Mouse (Mus musculus) hematopoietic stem cell, adult 5-6 weeks (primary cell): ENCODE measurements at regions not wholly inside any gene's neighbourhood (a gene's known extent, or its start where the extent isn't known, plus 50 kb on each side); places are given as distances from the start of the nearest gene placed in this dataset.

Experiments used
- ATAC-seq, 2 experiments: fragments of 125-278 bp in 1 of 2; replicated peaks in 1 of 2; 2 replicates each; pipeline ENCODE4 v1.8.0; 2016 to 2017; ENCODE audit warnings: inconsistent platforms in 2 of 2, mild to moderate bottlenecking in 2 of 2, moderate number of reproducible peaks in 2 of 2, low read depth in 1 of 2, moderate TSS enrichment in 1 of 2; ENCODE audit not compliant: low FRiP score in 2 of 2, poor library complexity in 2 of 2, severe bottlenecking in 2 of 2, insufficient read depth in 1 of 2, low TSS enrichment in 1 of 2

DNA sequence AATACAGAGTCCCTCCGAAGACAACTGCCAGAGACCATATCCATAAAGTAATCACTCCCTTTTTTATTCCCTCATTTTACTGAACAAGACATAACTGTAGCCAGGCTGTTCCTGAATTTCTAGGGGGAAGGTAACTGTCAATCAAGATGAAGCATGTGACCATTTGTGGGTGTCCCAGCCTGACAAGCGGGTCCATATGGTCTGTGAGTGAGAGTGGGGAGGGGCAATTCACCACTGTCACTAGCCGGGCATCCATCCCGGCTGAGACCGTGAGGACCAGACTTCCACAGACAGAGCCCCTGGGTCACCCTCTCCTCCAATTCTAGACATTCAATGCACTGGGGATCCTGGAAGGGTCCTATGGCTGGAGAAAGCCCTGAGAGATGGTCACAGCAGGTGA is 54.6 kb downstream of the Gm11733 start:
- no peak for ATAC-seq

DNA sequence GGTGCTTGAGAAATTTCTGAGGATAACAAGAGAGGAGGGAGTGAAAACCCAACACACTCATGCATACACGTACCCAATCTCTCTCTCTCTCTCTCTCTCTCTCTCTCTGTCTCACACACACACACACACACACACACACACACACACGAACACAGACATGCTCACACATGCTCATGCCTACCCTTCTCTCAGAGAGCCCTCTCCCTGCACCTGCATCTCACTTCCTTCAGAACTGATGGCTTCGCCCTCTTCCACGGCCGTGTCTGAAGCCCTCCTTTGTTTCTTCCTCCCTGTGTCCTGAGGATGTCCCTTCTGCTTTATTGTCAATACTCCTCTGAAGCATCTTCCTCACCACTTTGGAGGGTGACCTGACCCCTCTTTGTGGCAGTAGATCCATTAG is 56.4 kb downstream of the Gm11733 start:
- ATAC-seq: no peak

DNA sequence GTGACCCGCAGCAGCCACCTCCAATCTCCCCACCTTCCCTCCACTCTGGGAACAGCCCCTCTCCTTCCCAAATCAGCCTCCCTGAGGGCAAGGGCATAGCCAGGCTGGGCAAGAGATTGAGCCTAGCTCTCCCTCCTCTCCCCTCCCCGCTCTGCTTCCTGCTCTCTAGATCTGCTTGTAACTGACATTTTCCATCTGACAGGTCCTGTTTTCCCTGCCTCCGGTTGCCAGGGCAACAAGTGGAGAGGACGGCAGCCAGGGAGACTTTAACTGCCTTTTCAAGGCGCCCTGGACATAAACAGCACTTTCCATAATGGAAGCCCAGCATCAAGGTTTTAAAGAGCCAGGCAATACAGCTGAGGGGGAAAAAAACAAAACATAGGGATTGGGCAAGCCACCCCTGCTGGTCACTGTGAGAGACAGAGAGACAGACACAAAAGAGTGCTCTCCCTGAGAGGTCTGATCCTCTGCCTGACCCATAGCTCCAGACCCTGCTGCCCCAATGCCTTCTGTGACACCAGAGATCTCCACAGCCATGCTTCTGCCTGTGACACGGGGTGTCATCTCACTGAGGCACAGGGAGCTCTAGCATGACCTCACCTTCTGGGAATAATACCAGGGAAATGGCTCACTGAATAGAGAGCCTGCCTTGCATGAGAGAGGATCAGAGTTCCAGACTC is 57.2 kb downstream of the Gm11733 start:
- ATAC-seq: no peak

DNA sequence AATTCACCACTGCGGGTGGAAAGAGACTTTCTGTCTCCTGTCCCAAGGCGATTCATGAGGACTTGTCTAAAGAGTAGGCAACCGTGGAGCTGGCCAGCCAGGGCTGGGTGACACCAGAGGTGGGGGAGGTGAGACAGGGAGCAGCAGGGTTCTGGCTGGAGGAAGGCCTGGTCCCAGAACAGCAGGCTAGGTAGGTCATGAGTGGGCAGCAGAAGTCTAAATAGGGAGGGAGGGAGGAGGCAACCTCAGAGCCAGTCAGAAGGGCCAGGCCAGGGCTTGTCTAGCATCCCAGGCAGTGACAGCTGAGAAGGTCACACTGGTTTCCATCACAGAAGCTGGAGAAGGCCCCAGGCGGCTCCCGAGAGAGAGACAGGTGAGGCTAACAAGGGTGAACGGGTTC is 59.0 kb downstream of the Gm11733 start:
- ATAC-seq: no peak

DNA sequence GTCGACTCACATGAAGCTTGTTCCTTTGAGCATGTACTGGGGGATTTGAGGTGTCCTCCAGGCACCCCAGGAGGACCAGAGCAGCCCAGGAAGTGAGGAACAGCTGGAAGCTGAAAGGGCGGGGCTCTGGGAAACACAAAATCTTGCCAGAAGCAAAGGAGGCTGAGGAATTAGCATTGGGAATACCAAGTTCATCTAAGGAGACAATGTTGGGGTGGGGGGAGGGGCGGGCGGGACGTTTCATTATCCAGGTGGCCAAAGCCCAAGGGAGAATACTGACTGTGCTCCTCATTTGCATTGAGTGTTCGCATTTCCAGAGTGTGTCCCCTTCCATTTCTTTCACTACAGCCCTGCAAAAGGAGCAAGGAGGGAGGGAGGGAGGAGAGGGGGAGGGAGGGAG is 60.3 kb downstream of the Gm11733 start:
- no peak for ATAC-seq

DNA sequence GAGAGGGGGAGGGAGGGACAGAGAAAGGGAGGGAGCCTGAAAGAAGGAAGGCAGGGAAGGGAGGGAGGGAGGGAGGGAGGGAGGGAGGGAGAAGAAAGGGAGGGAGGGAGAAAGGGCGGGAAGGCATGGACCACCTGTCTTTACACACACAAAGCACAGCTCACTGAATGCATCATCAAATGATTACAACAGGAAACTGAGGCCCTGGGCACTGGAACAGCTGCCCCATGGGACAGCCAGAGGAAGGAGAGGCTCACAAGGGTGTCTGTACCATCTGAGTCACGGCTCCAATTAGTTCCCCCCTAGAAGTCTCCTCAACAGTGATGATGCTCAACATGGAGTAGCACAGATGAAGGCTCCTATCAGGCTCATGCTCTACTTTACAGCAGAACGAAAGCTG is 60.8 kb downstream of the Gm11733 start:
- ATAC-seq: no peak

DNA sequence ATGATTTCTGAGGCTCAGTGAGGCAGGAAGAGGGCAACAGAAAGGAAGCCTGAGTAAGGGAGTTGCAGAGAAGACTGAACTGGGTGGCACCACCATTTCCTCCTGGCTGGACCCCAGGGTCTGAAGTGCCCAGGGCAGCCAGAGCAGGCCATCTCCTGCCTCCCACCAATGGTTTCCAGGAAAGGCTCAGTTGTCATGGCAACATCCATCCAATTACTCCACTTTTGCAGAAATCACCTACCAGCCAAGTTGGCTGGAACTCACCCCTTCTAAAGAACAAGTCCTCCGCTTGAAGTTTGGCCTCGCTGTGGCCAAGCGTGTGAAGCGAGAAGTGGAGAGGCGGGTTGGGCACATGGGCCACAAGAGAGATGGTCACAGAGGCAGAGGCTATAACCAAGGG is 67.8 kb downstream of the Gm11733 start:
- no peak for ATAC-seq

DNA sequence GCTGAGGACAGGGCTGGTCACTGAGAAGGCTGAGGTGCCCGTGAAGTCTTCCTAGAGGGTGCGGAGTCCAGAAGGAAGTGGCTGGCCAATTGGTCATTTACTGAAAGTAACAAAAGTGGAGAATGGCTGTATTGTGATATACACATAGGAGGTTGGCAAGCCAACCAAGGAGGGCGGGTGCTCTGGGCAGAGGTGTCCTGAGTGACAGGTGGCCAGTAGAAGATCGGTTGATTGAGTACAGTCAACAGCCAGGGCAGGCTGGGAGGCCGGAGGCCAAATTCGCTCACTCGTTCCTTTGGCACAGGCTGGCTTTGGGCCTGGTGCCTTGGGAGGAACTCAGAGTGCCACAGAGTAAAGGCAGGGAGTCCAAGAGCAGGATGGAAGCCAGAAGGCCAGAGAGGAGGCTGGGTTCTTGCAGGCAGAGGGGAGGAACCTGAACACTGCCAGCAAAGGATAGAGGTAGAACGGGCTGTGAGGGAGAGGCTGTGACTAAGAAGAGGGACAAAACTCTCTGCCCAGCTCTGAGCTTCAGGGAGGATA is 68.3 kb downstream of the Gm11733 start:
- ATAC-seq: no peak

DNA sequence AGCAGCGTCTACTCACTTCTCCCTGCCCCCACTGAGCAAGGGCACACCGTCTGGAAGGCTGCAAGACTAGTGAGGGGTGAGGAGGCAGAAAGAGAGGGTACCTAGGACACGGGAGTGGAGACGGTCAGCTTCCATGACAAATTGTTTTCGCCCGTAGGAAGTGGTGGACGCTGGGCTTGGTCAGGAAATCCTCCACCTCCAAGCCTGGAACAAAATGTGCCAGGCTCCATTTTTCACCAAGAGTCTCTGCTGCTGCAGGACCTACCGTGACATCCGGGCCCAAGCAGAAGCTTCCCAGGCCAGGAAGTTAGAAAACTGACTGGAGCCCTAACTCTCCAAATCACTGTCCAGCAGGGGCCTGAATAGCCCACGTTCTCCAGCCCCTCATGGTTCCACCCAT is 69.9 kb downstream of the Gm11733 start:
- ATAC-seq: no peak

DNA sequence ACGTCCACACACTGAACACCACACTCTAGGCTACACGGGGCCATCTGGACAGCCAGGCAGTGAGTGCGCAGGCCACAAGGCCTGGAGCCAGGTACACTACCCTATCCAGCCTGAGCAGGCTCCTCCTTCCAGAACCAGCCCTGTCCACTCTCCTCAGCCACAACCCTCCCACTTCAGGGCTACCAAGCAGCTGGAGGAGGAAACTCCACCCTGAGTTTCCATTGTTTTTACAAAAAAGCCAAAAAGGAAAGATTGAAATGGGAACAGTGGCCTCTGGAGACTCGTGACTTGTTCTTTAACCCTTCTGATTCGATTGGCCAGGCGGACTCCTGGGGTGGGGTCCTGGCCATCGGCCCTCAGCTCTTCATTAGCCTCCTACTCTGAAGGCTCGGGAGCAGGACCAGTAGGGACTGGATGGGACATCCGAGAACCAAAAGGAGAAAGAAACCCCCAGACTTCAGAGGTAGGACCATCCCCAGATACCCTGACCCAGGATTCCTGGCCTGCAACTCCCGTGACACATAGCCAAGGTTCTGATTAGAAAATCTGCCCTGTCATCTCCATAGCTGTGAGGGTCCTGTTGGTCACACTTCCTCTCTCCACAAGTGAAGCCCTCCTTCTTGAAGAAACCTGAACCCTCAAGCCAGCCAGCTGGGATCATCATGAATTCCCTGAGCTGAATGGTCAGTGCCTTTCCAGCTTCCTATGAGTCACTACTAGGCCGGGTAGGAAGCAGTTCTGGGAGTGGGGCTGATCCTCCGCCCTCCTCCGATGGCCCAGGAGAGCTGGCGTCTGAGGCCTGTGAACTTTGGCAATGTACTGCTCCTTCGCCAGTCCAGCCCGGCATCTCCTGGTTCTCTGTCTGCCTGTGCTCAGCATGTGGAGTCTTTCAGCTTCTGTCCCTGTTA is 73.6 kb downstream of the Gm11733 start:
- ATAC-seq: no peak

DNA sequence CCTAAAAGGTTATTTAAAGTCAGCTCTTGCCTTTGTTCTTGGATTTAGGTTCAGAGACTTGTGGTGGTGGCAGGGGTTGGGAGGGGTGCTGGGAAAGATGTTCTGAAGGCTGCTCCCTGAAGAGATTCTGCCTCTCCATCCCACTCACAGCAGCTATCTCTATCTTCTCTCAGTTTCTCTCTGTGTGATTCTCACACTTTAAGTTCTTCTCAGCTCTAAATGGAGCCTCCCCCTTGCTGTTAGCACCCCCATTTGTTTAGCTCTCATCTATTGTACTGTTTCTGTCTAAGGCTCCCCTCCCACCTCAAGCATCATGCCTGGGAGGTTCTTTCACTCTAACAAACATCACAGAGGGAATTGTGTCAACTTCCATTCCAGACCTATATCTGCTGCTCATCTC is 75.7 kb downstream of the Gm11733 start:
- no peak for ATAC-seq

DNA sequence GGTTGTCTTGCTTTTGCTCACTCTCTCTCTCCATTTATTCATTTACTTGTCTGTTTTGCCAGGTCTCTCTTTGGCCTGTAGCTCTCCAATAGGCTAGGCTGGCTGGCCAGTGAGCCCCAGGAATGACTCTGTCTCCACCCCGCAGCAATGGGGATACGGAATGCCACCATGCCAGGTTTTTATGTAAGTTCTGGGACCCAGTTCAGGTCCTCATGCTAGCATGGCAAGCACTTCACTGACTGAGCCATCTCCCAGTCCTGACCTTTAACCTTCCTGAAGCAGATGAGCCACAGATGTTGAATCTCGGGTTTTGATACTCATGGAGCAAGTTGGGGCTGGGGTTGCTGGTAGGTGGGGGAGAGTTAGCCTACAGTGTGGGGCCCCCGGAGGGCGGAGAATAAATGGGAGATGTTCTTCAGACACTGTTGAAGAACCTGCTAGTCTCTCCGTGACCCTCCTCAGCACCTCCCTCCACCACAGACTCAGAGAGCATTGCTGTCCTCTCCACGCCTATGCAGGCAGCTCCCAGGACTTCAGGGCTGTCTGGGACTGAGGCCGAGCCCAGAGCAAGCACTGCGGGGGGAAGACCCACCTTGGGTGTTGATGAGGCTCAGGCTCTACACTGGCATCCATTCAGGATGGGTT is 83.9 kb downstream of the Gm11733 start:
- no peak for ATAC-seq

DNA sequence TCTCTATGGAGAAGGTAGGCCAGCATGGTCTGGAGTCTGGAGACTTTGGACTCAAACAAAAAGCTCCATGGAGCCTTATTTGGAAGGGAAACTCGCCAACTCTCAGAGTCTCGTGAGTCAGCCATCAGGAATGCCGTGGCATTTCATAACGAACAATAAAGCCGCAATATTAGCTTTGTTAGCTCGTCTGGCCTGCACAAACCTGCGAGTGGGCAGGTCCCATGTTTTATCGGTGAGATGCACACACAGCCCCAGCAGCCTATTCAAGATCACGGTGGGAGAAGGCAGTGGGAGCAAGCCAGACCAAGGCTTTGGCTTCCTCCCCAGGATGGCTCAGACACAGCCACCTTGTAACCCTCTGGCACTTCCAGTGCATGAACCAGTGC is 84.4 kb downstream of the Gm11733 start:
- no peak for ATAC-seq

DNA sequence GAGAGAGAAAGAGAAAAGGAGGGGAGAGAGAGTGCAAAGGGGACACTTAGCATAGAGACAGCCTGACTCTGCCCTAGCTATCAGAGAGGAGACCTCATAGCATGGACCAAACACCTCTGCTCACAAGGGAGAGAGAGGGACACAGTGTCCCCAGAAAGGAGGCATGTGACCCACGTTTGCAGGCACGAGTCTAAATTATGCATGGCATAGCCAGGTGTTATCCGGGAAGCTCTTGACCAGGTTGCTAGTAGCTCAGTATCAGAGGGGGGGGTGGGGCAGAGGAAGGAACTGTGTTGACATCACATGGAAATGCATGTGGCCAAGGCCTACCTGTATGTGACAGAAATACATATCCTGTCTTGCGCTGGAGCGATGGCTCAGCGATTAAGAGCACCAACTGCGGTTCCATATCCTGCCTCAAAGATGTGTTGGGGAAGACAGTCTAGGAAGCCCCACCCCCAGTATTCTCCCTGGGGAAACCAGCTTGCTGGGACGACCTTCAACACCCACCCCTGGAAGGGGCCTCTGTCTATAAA is 84.5 kb upstream of the Tnrc6c start:
- no peak for ATAC-seq

DNA sequence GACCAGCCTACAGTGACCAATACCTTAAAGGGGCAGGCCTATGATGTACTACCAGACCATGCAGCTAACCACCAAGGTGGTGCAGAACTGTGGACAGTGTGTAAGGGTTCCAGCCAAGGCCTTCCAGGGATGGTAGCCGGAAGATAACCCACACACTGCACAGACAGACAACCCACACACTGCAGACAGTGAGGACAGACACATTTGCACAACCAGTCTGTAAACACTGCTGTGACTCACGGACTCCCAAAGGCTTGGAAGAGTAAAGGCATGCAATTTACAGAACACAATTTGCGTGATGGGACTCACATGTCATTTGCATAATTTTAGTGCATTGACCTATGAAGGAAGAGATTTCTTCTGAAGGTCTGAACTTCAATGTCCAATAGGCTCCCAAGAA is 82.2 kb upstream of the Tnrc6c start:
- ATAC-seq: no peak

DNA sequence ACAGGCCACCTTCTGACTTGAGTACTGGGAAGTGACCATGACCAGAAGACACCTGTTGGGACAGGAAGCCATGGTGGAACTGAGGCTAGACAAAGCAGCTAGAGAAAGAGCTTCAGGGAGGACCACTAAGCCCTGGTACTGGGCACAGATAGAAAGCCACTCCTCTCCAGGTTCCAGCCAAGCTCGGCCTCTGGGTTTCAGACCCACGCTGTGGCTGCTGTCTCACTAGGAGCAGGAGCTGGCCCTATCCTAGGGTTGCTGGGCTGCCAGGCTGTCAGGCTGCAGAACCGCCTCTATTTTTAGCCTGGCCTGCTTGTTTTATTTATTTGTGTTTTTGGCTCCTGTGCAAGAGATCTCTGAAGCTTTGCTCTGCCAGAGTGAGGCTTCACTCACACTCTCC is 79.4 kb upstream of the Tnrc6c start:
- ATAC-seq: no peak

DNA sequence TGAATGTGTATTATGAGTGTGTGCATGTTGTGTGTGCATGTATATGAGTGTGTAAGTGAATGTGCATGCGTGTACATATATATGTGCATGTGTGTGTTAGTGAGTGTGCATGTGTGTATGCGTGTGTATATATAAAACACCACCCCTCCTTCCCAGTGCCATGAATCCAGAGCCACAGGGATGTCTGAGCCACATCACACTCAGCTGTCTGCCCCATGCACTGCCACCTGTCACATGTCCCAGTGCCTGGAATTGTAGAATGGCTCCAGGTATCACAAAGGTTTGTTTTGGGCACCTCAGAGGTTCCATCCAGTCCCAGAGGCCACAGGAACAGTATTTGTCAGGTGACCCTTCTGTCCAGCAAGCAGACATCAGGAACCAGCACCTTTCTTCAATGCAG is 75.0 kb upstream of the Tnrc6c start:
- no peak for ATAC-seq

DNA sequence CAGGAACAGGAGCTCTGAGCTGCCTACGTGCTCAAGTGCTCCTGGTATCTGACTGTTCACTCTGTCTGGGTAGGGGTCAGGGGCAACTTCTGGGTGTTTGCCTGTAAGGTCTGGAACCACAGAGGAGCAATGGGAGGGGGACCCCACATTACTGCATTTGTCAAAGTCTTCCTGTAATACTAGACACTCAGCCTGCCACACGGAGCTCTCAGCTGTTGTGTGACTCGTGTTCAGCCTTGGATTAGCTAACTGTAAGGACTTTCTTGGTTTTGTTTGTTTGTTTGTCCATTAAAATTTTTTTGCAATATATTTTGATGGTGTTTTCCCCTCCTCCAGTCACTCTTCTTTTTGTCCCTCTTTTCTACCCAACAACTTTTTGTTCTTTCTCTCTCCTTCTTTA is 74.4 kb upstream of the Tnrc6c start:
- no peak for ATAC-seq
